Mouse (Mus musculus) embryo, embryonic 10 days (tissue): ENCODE measurements at regions not wholly inside any gene's neighbourhood (a gene's known extent, or its start where the extent isn't known, plus 50 kb on each side); places are given as distances from the start of the nearest gene placed in this dataset.

ENCODE experiments used
- DNase-seq: peaks from one replicate; pipeline ENCODE4 v3.0.0-alpha.2; 2015; ENCODE audit warnings: low spot score

- DNase-seq = no peak
Observed at GRCm38 (mm10) chr2:45623056-45623455, 505.9 kb upstream of the Zeb2 start.

DNA sequence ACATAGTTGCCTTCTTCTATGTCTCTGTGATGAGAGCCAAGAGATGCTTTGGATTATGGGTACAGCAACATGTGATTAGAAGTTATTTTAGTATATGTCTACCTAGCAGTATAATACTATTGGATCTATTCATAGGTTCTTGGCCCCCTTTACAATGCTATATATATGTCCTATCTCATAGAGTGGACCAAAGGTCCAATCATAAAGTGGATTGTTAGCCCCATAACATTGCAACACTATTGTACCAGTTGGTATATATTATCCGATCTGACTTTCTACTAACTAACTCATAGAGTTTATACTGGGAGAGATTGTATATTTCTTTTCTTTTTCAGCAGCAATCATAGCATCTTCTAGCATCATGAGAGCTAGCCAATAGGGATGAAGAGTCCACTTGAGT lies 491.7 kb upstream of the Zeb2 start:
- no peak for DNase-seq

DNA sequence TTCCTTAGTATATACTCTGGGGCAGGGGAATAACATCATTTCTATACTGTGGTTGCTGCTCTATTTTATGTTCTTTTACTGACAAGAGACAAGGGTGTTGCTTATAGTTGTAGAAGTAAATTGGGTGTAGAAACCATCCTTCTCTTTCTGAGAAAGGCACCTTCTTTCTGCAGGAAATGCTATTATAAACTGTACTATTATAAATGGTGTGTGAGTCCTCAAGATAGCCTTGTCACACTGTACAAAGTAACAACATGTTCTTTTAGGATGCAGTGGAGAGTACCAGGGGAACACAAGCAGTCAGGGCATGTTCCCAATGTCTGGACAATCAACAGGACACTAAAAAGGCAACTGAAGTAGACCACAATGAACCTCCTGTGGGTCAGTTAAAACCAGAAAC lies 490.2 kb upstream of the Zeb2 start:
- DNase-seq = no peak

- DNase-seq = no peak
Observed at GRCm38 (mm10) chr2:45601332-45601900, 484.2 kb upstream of the Zeb2 start.

- DNase-seq = no peak
Observed at GRCm38 (mm10) chr2:45593765-45594164, 476.6 kb upstream of the Zeb2 start.

DNA sequence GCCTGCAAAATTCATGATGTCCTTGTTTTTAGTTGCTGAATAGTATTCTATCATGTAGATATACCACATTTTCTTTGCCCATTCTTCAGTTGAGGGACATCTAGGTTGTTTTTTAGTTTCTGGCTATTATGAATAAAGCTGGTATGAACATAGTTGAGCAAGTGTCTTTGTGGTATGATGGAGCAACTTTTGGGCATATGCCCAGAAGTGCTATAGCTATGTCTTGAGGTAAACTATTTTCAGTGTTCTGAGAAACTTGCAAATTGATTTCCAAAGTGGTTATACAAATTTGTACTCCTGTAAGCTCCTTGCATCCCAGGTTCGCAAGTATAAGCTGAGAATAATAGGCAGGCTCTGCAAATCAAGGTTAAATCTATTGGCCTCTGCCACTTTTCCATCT lies 473.8 kb upstream of the Zeb2 start:
- DNase-seq = no peak

- DNase-seq = no peak
Observed at GRCm38 (mm10) chr2:45588248-45588647, 471.1 kb upstream of the Zeb2 start.

- peak; percentile 9 for DNase-seq
Observed at GRCm38 (mm10) chr2:45586588-45587200, 469.5 kb upstream of the Zeb2 start.

GRCm38 (mm10) chr2:45581549-45581925 lies 464.3 kb upstream of the Zeb2 start:
- no peak for DNase-seq

DNA sequence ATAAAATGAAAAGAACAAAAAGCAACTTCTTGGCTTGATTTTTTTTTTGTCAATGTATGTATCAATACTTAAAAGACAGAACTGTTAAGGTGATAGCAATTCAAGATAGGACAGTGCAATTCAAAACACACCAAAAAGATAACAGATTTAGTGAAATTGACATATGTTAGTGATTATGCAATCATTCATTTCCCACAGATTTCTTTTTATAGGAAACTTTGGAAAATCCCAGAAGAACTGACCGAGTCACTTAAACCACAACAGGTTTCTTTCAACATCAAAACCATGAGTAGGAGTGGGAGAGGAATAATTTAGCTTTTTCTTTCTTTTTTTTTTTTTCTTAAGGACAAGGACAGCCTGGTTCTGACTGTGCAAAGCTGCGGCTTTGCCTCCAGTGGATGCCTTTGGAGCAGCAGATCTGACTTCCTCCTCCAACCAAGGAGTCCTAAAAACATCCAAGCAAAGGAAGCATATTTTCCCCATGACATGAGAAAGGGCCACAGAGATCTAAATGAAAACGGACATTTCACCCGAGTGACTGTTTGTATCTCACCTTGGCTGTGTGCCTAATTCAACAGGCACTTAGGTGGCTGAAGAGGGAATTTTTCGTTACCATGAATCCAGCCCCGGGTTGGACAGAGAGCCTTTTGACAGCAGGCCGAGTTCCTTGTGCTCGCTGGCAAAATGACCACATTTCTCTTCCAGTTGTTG lies 463.8 kb upstream of the Zeb2 start:
- DNase-seq = no peak

GRCm38 (mm10) chr2:45572906-45573305 lies 455.7 kb upstream of the Zeb2 start:
- no peak for DNase-seq

DNA sequence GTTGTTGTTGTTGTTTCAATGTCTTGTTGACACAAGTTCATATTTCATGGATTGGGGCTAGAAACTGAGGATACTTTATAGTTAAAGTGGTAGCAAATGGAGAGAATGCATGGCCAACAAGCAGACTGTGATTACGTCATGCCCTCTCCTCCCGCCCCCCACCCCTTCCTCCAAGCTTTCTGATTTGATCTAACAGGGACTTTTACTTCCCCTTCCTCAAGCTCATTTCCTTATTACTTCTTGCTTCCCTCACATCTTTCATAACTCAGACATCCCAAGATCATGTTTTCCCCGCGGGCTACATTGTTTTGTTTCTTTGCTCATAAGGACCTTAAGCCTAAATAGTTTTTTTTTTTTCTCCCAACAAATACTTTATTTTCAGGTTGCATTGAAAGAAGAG lies 437.5 kb upstream of the Zeb2 start:
- no peak for DNase-seq

DNA sequence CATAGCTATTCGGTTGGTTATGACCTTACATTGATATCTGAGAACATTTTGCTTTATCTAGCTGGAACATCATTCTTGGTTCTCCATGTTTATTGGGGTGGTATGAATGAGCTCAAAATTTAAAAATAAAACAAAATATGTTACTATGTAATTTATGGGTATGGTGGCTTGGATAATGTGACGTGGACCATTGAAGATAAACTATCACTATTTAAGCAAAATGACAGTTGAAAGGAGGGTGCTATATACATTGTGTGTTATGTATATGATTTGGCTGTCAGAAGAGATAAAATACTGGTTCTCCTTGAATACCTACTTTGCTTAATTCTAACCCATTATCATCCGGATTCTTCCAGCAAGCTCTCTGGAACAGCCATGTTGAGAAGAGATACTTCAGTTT lies 424.2 kb upstream of the Zeb2 start:
- DNase-seq = no peak

- DNase-seq = no peak
Observed at GRCm38 (mm10) chr2:45538950-45539349, 421.8 kb upstream of the Zeb2 start.

DNA sequence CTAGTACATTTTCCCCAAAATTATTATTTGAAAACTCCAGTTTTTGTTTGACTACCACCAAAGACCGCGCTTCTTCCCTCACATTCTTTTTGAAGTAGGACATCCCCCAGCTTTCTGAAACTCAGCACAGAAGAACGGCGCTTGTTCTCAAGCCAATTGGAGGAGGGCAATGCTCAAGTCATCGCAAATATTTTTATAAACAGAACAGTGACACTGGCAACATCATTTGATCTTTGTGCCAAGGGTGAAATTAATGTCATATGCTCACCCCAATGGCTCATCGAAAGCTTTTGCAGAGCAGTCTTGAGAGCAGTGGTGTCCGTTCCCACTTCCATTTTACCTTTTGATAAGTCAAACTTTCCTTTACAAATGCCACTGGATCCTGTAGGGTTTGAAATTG lies 420.5 kb upstream of the Zeb2 start:
- no peak for DNase-seq

DNA sequence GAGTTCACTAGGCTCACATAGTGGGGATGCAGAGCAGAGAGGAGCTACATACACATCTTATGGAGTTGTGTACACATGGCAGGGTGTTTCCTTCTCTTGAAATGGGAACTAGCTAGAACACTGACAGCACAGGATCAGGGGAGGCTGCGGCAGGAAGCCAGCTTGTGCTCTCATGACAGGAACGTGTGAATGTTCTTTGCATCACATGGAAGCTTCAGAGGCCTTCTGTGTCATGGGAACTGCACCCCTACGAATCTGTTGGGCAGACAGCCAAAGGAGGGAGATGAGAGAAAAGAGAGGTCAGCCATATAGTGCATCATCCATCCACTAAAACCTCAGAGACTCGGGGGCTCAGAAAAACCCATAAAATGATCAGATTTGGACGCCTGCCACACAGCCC lies 417.6 kb upstream of the Zeb2 start:
- no peak for DNase-seq

GRCm38 (mm10) chr2:45522310-45522709 lies 405.1 kb upstream of the Zeb2 start:
- no peak for DNase-seq

GRCm38 (mm10) chr2:45519550-45520152 lies 402.5 kb upstream of the Zeb2 start:
- peak; percentile 27 for DNase-seq

DNA sequence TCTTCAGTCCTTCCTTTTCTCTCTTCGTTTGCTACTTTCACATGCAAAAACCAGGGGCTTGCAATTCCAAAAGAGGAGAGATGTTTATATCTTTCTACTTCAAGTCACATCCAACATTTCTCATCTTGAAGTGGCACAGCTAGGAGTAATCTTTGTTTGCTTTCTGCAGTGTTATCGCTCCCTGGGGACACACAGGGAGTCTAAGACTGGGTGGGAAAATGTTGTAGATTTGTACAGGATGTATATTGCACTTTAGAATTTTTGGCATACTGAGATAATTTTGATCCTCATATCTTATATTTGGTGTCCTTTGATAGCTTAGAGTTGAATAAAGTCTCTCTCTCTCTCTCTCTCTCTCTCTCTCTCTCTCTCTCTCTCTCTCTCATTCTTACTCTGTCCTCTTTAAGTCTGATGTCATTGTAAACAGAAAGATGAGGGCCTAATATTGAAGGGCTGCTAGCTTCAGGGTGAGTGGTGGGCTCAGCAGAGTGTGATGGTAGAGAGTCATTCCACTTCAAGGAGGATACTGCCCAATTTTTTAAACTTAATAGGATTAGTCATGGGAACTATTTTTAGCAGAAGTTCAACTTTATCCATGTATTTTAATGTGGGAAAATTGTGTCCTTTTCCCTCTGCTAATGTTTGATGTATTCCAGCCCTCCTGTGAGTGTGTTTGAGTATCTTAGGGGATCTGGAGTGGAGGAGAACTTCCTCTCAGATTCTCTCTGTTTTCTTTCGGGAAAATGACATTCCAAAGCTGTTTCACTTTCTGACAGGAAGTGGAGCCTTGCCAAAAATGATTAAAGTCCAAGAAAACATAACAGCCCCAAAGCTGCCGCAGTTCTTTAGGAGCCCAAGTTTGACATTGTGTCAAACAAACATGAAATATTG lies 397.3 kb upstream of the Zeb2 start:
- peak; percentile 18 for DNase-seq

DNA sequence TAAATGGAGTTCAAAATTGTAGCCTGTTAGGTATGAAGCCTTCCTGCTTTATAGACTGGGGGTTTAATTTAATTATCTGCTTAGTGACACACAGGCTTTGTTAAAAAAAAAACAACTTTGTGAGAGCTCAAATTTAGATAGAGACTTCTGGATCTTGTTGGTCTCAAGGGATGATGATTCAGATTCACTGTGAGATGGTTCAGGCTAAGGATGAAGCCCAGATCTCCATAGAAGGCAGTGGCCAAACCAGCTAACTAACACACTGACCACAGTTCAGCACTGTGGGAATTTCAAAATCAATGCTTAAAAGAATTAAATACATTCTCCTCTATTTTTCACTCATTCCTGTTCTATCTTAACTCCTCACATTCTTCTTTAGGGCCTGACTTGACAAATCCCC lies 395.7 kb upstream of the Zeb2 start:
- no peak for DNase-seq

- no peak for DNase-seq
Observed at GRCm38 (mm10) chr2:45511791-45512190, 394.6 kb upstream of the Zeb2 start.

- no peak for DNase-seq
Observed at GRCm38 (mm10) chr2:45504468-45504867, 387.3 kb upstream of the Zeb2 start.
